Mouse (Mus musculus) neural tube, embryonic 14.5 days (tissue): ENCODE results near the gene Fsd2. TPM values are rescaled to one million over a fixed set of nuclear protein-coding genes. Genes with fewer than 3 reads are reported as not detected.

Experiments used
- ATAC-seq: fragments of 200-750 bp; cut with Nextera tagmentation; 2 replicates; pipeline ENCODE4 v1.8.0; 2017; ENCODE audit warnings: low read depth, mild to moderate bottlenecking, moderate TSS enrichment, moderate library complexity
- H3K27ac ChIP-seq: fragments of 300-500 bp; sonication (generic); 2 replicates; pipeline ENCODE4 v1.5.1; 2014; ENCODE audit warnings: low read depth, mild to moderate bottlenecking, control low read depth, low read length, moderate library complexity, mixed read lengths
- H3K27me3 ChIP-seq: fragments of 300-500 bp; sonication (generic); 2 replicates; pipeline ENCODE4 v1.6.1; 2014; ENCODE audit warnings: low read length; ENCODE audit not compliant: control insufficient read depth, insufficient read depth
- H3K36me3 ChIP-seq: fragments of 300-500 bp; sonication (generic); 2 replicates; pipeline ENCODE4 v1.6.1; 2014; ENCODE audit warnings: low read length, mixed read lengths; ENCODE audit not compliant: control insufficient read depth, insufficient read depth
- H3K4me1 ChIP-seq: fragments of 300-500 bp; sonication (generic); 2 replicates; pipeline ENCODE4 v1.6.1; 2014; ENCODE audit warnings: low read length; ENCODE audit not compliant: control insufficient read depth, insufficient read depth
- H3K4me2 ChIP-seq: fragments of 300-500 bp; sonication (generic); 2 replicates; pipeline ENCODE4 v1.6.1; 2014; ENCODE audit warnings: mild to moderate bottlenecking, low read depth, low read length, control low read depth
- H3K4me3 ChIP-seq: fragments of 300-500 bp; sonication (generic); 2 replicates; pipeline ENCODE4 v1.5.1; 2014; ENCODE audit warnings: low read depth, low read length, control low read depth, mixed read lengths
- H3K9ac ChIP-seq: fragments of 300-500 bp; sonication (generic); replicated peaks from 2 replicates; pipeline ENCODE4 v1.6.1; 2014; ENCODE audit warnings: low read depth, mild to moderate bottlenecking, control low read depth, low read length, mixed read lengths
- H3K9me3 ChIP-seq: fragments of 300-500 bp; sonication (generic); 2 replicates; pipeline ENCODE4 v1.6.1; 2016; ENCODE audit warnings: low read length; ENCODE audit not compliant: control insufficient read depth
- WGBS: fragments of 180-500 bp; shearing (Covaris S2); extraction: QIAGEN DNeasy Blood & Tissue Kit; methylation state at CpG from one replicate; pipeline ENCODE4 v1.1.7; 2014; 5-methylcytosine and 5-hydroxymethylcytosine counted together
- polyA plus RNA-seq: library from polyadenylated mRNA; unstranded; fragments of >200 nt; fragmentation: Nextera tagmentation; extraction: Ambion mirVana; gene quantifications from 2 replicates; pipeline ENCODE4 v1.2.1, GENCODE M21; 2014

Gene Fsd2
- polyA plus RNA-seq, 1 experiment from 2014 or later, result 0.15 TPM

GRCm38 (mm10) chr7:81514906-81515590, 51.7 kb downstream of the Fsd2 start:
- Histone ChIP-seq H3K4me1 (no peaks in the 10 kb centered on the region), H3K4me2 (no peak overlapping the region), H3K36me3 (no peaks in the 10 kb centered on the region), H3K4me3 (no peak overlapping the region), H3K27ac (no peak overlapping the region), H3K27me3 (no peaks in the 10 kb centered on the region), H3K9ac (no peak overlapping the region), H3K9me3 (no peaks in the 10 kb centered on the region)
- no peak for ATAC-seq
- 63% methylated on average over 13 of the region's 13 CpGs for WGBS

GRCm38 (mm10) chr7:81501050-81501449, 65.7 kb downstream of the Fsd2 start:
- Histone ChIP-seq H3K4me3 (no peak overlapping the region), H3K36me3 (no peaks in the 10 kb centered on the region), H3K27me3 (no peaks in the 10 kb centered on the region), H3K4me2 (no peak overlapping the region), H3K27ac (no peak overlapping the region), H3K9me3 (no peaks in the 10 kb centered on the region), H3K9ac (no peak overlapping the region), H3K4me1 (no peaks in the 10 kb centered on the region)
- no peak for ATAC-seq
- 87% methylated on average over 2 of the region's 2 CpGs for whole genome bisulfite sequencing

- Histone ChIP-seq H3K27ac (no peak within 1 kb of the TSS), H3K9ac (no peak within 1 kb of the TSS), H3K9me3 (no peaks in the 10 kb centered on the region), H3K4me3 (no peak within 1 kb of the TSS), H3K36me3 (no peaks in the 10 kb centered on the region), H3K4me1 (no peaks in the 10 kb centered on the region), H3K4me2 (no peak within 1 kb of the TSS), H3K27me3 (peaks cover 2% of the 10 kb centered on the region; the same call in 1 of the 2 replicates)
- WGBS, result 70% methylated on average over 7 of the region's 7 CpGs
- no peak for ATAC-seq
Observed at GRCm38 (mm10) chr7:81498181-81498580, 68.6 kb downstream of the Fsd2 start, which contains the start of gene BC048679. BC048679 (minus strand) TSS chr7:81498281.

- Histone ChIP-seq H3K36me3 (no peaks in the 10 kb centered on the region), H3K27ac (no peak overlapping the region), H3K4me2 (no peak overlapping the region), H3K9me3 (no peaks in the 10 kb centered on the region), H3K4me1 (peaks cover 6% of the 10 kb centered on the region), H3K9ac (no peak overlapping the region), H3K27me3 (peaks cover 2% of the 10 kb centered on the region; the same call in 1 of the 2 replicates), H3K4me3 (no peak overlapping the region)
- WGBS, result 12% methylated on average over 6 of the region's 6 CpGs
- no peak for ATAC-seq
Observed at GRCm38 (mm10) chr7:81497171-81497570, 69.6 kb downstream of the Fsd2 start.

GRCm38 (mm10) chr7:81493331-81494021, 73.3 kb downstream of the Fsd2 start, which contains the start of gene Ap3b2:
Ap3b2 (minus strand) TSS chr7:81493925.
- H3K27me3 ChIP-seq, result peaks cover 2% of the 10 kb centered on the region; the same call in 1 of the 2 replicates
- peak within 1 kb of the TSS; percentile 87 for H3K9ac ChIP-seq
- H3K4me1 ChIP-seq, result peaks cover 13% of the 10 kb centered on the region
- ATAC-seq, result peak; percentile 95
- peak within 1 kb of the TSS; percentile 54 for H3K4me2 ChIP-seq
- peak within 1 kb of the TSS; percentile 97 for H3K27ac ChIP-seq
- no peaks in the 10 kb centered on the region for H3K36me3 ChIP-seq
- H3K4me3 ChIP-seq, result peak within 1 kb of the TSS; percentile 86
- under 1% methylated on average over 57 of the region's 57 CpGs for WGBS
- H3K9me3 ChIP-seq, result no peaks in the 10 kb centered on the region

GRCm38 (mm10) chr7:81492628-81493027, 74.1 kb downstream of the Fsd2 start:
- Histone ChIP-seq H3K27ac (peak overlapping the region; percentile 97), H3K27me3 (peaks cover 2% of the 10 kb centered on the region; the same call in 1 of the 2 replicates), H3K4me2 (peak overlapping the region; percentile 54), H3K9me3 (no peaks in the 10 kb centered on the region), H3K36me3 (no peaks in the 10 kb centered on the region), H3K4me1 (peaks cover 13% of the 10 kb centered on the region), H3K4me3 (peak overlapping the region; percentile 86), H3K9ac (peak overlapping the region; percentile 87)
- ATAC-seq, result no peak
- WGBS, result 27% methylated on average over 9 of the region's 9 CpGs

GRCm38 (mm10) chr7:81489649-81490048, 77.1 kb downstream of the Fsd2 start:
- Histone ChIP-seq H3K4me1 (peaks cover 13% of the 10 kb centered on the region), H3K27ac (no peak overlapping the region), H3K4me3 (no peak overlapping the region), H3K36me3 (no peaks in the 10 kb centered on the region), H3K4me2 (no peak overlapping the region), H3K9ac (no peak overlapping the region), H3K27me3 (peaks cover 2% of the 10 kb centered on the region; the same call in 1 of the 2 replicates), H3K9me3 (no peaks in the 10 kb centered on the region)
- WGBS, result 10% methylated on average over 9 of the region's 9 CpGs
- no peak for ATAC-seq
